Mouse (Mus musculus) embryonic facial prominence, embryonic 15.5 days (tissue): ENCODE measurements around the gene Panx1. TPM values are rescaled to one million over a fixed set of nuclear protein-coding genes. Genes with fewer than 3 reads are reported as not detected.

Source experiments
- ATAC-seq: fragments of 200-750 bp; cut with Nextera tagmentation; 2 replicates; pipeline ENCODE4 v1.8.0; 2017; ENCODE audit warnings: low read depth, moderate TSS enrichment; ENCODE audit not compliant: insufficient number of reproducible peaks, low FRiP score, low TSS enrichment
- H3K27ac ChIP-seq: fragments of 300-500 bp; sonication (generic); replicated peaks from 2 replicates; pipeline ENCODE4 v1.5.1; 2015; ENCODE audit warnings: mild to moderate bottlenecking, inconsistent platforms
- H3K27me3 ChIP-seq: fragments of 300-500 bp; sonication (generic); 2 replicates; pipeline ENCODE4 v1.6.1; 2015; ENCODE audit warnings: inconsistent platforms
- H3K36me3 ChIP-seq: fragments of 300-500 bp; sonication (generic); 2 replicates; pipeline ENCODE4 v1.6.1; 2015; ENCODE audit warnings: mild to moderate bottlenecking, inconsistent platforms
- H3K4me1 ChIP-seq: fragments of 300-500 bp; sonication (generic); 2 replicates; pipeline ENCODE4 v1.6.1; 2015; ENCODE audit warnings: inconsistent platforms
- H3K4me2 ChIP-seq: fragments of 300-500 bp; sonication (generic); replicated peaks from 2 replicates; pipeline ENCODE4 v1.6.1; 2015; ENCODE audit warnings: mild to moderate bottlenecking, inconsistent platforms
- H3K4me3 ChIP-seq: fragments of 300-500 bp; sonication (generic); replicated peaks from 2 replicates; pipeline ENCODE4 v1.5.1; 2015; ENCODE audit warnings: mild to moderate bottlenecking, inconsistent platforms
- H3K9ac ChIP-seq: fragments of 300-500 bp; sonication (generic); 2 replicates; pipeline ENCODE4 v1.6.1; 2015; ENCODE audit warnings: inconsistent platforms
- H3K9me3 ChIP-seq: fragments of 300-500 bp; sonication (generic); replicated peaks from 2 replicates; pipeline ENCODE4 v1.6.1; 2016; ENCODE audit warnings: inconsistent platforms
- WGBS: fragments of 180-500 bp; shearing (Covaris S2); methylation state at CpG from one replicate; pipeline ENCODE4 v1.1.7; 2015; 5-methylcytosine and 5-hydroxymethylcytosine counted together
- polyA plus RNA-seq: library from polyadenylated mRNA; unstranded; fragments of >200 nt; fragmentation: Nextera tagmentation; extraction: Ambion mirVana; gene quantifications from 2 replicates; pipeline ENCODE4 v1.2.1, GENCODE M21; 2015

Gene Panx1
- polyA plus RNA-seq, 1 experiment from 2014 or later, result 43.4 TPM

DNA sequence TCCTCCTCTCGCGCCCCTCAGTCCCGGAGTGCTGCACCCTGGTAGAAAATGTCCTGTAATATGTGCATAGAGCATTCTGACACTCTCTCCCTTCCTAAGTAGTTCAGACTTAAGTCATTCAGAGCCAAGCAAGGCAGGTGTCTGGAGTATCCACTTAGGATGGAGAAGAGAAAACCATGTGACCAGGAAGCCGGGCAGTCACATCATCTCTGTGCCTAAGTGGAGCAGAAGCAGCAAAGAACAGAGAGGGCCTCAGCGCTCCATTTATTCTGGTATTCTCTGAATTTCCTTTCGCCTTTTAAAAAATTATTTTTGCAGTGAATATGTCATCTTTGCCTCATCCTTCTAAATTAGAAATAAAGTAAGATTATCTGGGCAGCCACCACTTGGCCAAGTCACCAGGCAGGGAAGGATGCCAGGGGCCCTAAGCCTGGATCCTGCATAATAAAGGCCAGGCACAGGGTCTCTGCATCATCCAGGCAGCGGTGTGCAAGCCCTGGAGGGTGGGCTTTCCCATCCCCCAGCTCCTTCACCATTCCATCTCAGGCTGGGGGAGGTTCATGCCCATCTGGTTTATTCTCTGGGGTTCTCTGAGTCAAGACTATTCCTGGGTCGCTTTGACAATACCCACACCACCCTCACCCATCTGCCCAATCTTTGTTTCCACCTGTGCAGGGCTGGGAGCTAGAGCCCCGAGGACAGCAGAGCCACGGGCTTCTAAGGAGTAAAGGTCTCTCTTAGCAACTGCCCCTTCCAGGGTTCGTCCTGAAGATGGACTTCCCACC is 47.8 kb downstream of the Panx1 start:
- WGBS, result 70% methylated on average over 11 of the region's 11 CpGs
- Histone ChIP-seq H3K9me3 (no peaks in the 10 kb centered on the region), H3K4me3 (no peak overlapping the region), H3K36me3 (no peaks in the 10 kb centered on the region), H3K4me2 (no peak overlapping the region), H3K4me1 (no peaks in the 10 kb centered on the region), H3K27ac (no peak overlapping the region), H3K9ac (no peak overlapping the region), H3K27me3 (no peaks in the 10 kb centered on the region)
- ATAC-seq, result no peak

- Histone ChIP-seq H3K4me2 (no peak overlapping the region), H3K36me3 (no peaks in the 10 kb centered on the region), H3K4me1 (no peaks in the 10 kb centered on the region), H3K4me3 (no peak overlapping the region), H3K27ac (no peak overlapping the region), H3K9me3 (no peaks in the 10 kb centered on the region), H3K9ac (no peak overlapping the region), H3K27me3 (no peaks in the 10 kb centered on the region)
- 81% methylated on average over 1 of the region's 1 CpGs for WGBS
- ATAC-seq, result no peak
These were observed 49.8 kb downstream of the Panx1 start for GRCm38 (mm10) chr9:14995525-14995924.

DNA sequence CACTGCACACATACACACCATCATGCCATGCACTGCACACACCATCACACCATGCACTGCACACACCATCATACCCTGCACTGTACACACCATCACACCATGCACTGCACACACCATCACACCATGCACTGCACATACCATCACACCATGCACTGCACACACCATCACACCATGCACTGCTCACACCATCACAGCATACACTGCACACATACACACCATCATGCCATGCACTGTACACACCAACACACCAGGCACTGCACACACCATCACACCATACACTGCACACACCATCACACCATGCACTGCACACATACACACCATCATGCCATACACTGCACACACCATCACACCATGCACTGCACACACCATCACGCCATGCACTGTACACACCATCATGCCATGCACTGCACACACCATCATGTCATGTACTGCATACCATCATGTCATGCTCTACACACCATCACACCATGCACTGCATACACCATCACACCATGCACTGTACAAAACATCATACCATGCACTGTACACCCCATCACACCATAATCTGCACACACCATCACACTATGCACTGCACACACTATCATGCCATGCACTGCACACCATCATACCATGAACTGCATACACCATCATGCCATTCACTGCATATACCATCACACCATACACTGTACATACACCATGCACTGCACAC is 56.5 kb downstream of the Panx1 start:
- no peak overlapping the region for H3K27ac ChIP-seq
- ATAC-seq, result no peak
- H3K36me3 ChIP-seq, result no peaks in the 10 kb centered on the region
- H3K4me3 ChIP-seq, result no peak overlapping the region
- no peaks in the 10 kb centered on the region for H3K9me3 ChIP-seq
- no peaks in the 10 kb centered on the region for H3K4me1 ChIP-seq
- no peak overlapping the region for H3K4me2 ChIP-seq
- H3K9ac ChIP-seq, result no peak overlapping the region
- WGBS, result 95% methylated on average over 1 of the region's 1 CpGs
- no peaks in the 10 kb centered on the region for H3K27me3 ChIP-seq

- Histone ChIP-seq H3K36me3 (no peaks in the 10 kb centered on the region), H3K27ac (no peak overlapping the region), H3K27me3 (no peaks in the 10 kb centered on the region), H3K4me2 (no peak overlapping the region), H3K9ac (no peak overlapping the region), H3K9me3 (no peaks in the 10 kb centered on the region), H3K4me3 (no peak overlapping the region), H3K4me1 (no peaks in the 10 kb centered on the region)
- WGBS, result 68% methylated on average over 3 of the region's 3 CpGs
- no peak for ATAC-seq
These were observed 62.1 kb downstream of the Panx1 start for GRCm38 (mm10) chr9:14983141-14983540.

DNA sequence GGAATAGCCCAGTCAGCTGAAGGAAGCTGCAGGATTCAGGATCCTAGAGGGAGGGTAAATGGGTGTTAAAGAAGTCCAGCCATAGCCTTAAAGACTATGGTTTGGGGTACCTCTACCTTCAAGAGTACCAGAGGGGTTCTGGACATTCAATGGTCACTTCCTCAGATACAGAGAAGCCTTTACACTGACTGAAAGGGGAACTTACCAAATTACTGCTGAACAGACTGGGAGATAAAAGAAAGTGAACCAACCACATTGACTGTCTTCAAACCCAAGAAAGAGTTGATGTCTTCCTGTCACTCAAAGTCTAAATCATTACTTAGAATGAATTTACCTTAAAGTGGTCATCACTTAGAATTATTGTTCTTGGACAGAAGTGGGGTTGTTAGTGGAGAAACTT is 62.6 kb downstream of the Panx1 start:
- Histone ChIP-seq H3K9me3 (no peaks in the 10 kb centered on the region), H3K4me3 (no peak overlapping the region), H3K9ac (no peak overlapping the region), H3K27ac (no peak overlapping the region), H3K4me2 (no peak overlapping the region), H3K4me1 (no peaks in the 10 kb centered on the region), H3K27me3 (no peaks in the 10 kb centered on the region), H3K36me3 (no peaks in the 10 kb centered on the region)
- no peak for ATAC-seq

DNA sequence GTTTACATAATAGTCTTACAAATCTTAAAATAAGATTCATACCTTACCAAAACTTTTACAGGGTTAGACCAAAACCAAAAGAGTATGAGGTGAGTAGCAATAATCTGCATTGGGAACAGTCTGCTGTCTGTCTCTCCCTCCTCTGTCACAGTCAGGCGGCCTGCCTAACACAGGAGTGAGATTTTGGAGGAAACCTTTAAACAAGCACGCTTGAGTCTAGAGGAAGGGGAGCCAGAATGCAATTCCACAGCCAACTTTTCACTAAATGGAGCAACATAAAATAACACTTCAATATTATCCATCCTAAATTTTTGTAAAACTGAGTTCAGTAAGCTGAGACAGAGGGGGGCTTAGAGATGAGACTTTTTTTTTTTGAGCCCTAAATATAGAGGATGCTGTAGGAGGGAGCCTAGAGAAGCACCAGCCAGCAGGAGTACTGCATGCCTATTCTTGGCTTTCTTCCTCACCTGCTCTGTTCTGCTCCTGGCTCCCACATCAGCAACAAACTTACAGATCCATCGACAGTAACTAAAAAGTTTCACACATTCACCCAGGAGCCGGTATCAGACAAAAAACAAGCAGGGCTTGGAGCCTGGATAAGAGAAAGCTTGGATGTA is 63.6 kb downstream of the Panx1 start:
- H3K4me1 ChIP-seq, result no peaks in the 10 kb centered on the region
- no peaks in the 10 kb centered on the region for H3K27me3 ChIP-seq
- ATAC-seq, result no peak
- no peak overlapping the region for H3K4me3 ChIP-seq
- H3K4me2 ChIP-seq, result no peak overlapping the region
- no peaks in the 10 kb centered on the region for H3K9me3 ChIP-seq
- H3K36me3 ChIP-seq, result no peaks in the 10 kb centered on the region
- H3K27ac ChIP-seq, result no peak overlapping the region
- 80% methylated on average over 4 of the region's 4 CpGs for WGBS
- H3K9ac ChIP-seq, result no peak overlapping the region

DNA sequence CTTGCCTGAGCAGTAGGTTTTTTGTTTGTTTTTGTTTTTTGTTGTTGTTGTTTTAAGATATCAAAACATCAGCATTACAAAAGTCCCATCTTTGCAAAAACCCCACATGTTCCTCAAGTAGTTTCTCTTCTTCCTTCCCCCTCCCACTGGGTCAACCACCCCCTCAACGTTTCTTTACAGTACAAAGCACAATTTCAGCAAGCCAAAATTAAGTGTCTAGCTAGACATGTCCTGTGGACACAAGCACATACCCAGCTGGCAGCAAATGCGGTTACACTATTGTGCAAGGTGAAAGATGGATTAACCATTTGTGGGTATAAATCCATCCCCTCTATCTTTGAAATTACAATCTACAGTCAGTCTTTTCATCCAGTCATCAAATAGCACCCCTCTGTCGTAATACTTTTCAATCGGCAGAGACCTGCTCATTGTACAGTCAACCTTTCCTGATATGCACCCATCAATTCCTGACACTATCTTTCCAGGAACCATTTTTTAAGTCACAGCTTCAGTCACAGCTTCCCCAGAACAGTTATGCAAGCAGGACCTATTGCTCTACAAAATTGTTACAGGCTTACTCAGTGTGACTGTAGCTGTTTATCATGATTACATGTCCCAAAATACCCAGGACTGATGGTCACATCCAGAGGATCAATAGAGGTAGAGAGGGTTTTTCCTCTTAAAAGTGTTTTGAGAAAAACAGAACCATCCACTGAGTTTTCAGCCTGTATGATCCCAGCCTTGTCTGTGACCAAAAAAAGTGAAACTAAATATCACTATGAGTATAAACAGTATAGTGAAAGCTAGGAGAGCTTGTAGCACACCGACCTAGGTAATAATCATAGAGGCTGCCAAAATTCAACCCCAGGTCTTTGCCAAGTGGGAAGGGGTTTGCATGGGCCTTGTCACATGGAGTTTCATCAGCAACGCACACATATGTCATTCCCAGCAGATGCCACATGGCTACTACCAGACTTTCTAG is 70.7 kb downstream of the Panx1 start:
- no peak for ATAC-seq
- no peak overlapping the region for H3K4me2 ChIP-seq
- no peak overlapping the region for H3K27ac ChIP-seq
- no peaks in the 10 kb centered on the region for H3K4me1 ChIP-seq
- no peaks in the 10 kb centered on the region for H3K36me3 ChIP-seq
- WGBS, result 75% methylated on average over 6 of the region's 6 CpGs
- H3K4me3 ChIP-seq, result no peak overlapping the region
- no peaks in the 10 kb centered on the region for H3K27me3 ChIP-seq
- H3K9me3 ChIP-seq, result no peaks in the 10 kb centered on the region
- H3K9ac ChIP-seq, result no peak overlapping the region

DNA sequence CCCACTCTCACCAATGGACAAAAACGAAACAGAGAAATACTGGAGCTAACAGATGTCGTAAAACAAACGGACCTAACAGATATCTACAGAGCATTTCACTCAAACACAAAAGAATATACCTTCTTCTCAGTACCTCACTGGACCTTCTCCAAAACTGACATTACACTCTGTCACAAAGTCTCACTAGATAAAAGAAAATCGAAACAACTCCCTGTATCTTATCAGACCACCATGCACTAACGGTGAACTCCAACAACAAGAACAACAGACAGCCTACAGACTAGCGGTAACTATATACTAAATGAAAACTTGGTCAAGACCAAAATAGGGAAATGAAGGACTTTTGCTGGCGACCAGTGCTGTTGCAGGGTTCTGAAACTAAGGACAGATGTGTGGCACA is 71.5 kb downstream of the Panx1 start:
- Histone ChIP-seq H3K27me3 (no peaks in the 10 kb centered on the region), H3K4me1 (no peaks in the 10 kb centered on the region), H3K36me3 (no peaks in the 10 kb centered on the region), H3K4me2 (no peak overlapping the region), H3K4me3 (no peak overlapping the region), H3K9me3 (no peaks in the 10 kb centered on the region), H3K27ac (no peak overlapping the region), H3K9ac (no peak overlapping the region)
- ATAC-seq, result no peak
- WGBS, result 81% methylated on average over 7 of the region's 7 CpGs

- H3K9ac ChIP-seq, result no peak overlapping the region
- no peaks in the 10 kb centered on the region for H3K4me1 ChIP-seq
- WGBS, result 74% methylated on average over 3 of the region's 3 CpGs
- no peaks in the 10 kb centered on the region for H3K36me3 ChIP-seq
- H3K9me3 ChIP-seq, result no peaks in the 10 kb centered on the region
- no peak overlapping the region for H3K4me3 ChIP-seq
- H3K27ac ChIP-seq, result no peak overlapping the region
- no peaks in the 10 kb centered on the region for H3K27me3 ChIP-seq
- ATAC-seq, result no peak
- H3K4me2 ChIP-seq, result no peak overlapping the region
These were observed 74.3 kb downstream of the Panx1 start for GRCm38 (mm10) chr9:14970805-14971525.

DNA sequence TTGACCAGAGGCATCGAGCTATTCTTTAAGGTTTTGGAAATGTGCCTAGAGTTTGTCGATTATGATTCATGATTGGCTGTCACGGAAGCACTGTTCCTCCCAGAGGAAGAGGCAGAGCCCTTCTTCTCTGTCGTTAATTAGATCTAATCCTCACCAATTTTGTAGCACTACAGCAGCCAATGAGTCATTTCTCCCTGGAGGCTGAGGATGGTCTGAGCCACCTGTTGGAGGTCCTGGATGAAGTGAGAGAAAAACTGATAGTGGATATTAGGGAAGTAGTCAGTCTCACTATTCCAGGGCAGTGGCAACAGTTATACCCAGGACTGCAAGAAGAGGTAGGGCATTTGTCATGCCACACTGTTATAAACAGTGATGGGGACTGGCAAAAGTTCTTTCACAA is 75.1 kb downstream of the Panx1 start:
- no peaks in the 10 kb centered on the region for H3K36me3 ChIP-seq
- no peak overlapping the region for H3K27ac ChIP-seq
- H3K4me2 ChIP-seq, result no peak overlapping the region
- H3K9ac ChIP-seq, result no peak overlapping the region
- no peaks in the 10 kb centered on the region for H3K27me3 ChIP-seq
- H3K4me1 ChIP-seq, result no peaks in the 10 kb centered on the region
- no peaks in the 10 kb centered on the region for H3K9me3 ChIP-seq
- no peak overlapping the region for H3K4me3 ChIP-seq
- WGBS, result 57% methylated on average over 4 of the region's 4 CpGs
- no peak for ATAC-seq
